Mouse (Mus musculus): ENCODE results near the gene Izumo3. TPM values are rescaled to one million over a fixed set of nuclear protein-coding genes. Genes with fewer than 3 reads are reported as not detected.

Izumo3 gene
- total and polyA plus RNA-seq, 3 experiments: not detected

DNA sequence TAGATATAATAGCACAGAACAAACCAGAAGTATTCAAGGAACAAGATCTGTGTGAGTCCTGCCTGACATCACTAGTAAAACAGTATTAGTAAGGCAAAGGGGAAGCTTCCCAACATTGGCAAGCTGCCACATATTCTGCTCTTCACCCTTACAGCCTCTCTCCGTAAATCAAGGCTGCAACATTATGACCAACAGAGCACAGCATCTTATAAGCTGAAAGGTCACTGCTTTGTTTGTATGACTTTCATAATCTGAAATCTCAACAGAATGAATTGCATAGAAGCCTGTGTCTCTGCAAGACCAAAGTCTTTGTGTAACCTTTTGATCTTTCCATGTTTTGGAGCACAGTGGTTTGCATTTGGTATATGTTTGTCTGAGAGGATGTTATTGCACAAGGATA, 51.1 kb downstream of the Izumo3 start:
- H3K36me3 ChIP-seq (ENCODE audit: control insufficient read depth in 1 of 2, insufficient read depth in 2 of 2, low read length in 2 of 2): no peaks in the 10 kb centered on the region
- H3K27me3 ChIP-seq (ENCODE audit: control insufficient read depth in 1 of 2, insufficient read depth in 2 of 2, low read length in 2 of 2): no peaks in the 10 kb centered on the region
- H3K79me2 ChIP-seq (ENCODE audit: control insufficient read depth, insufficient read depth, low read length, poor library complexity): no peaks in the 10 kb centered on the region
- TF ChIP-seq MEF2A (IDR thresholded peaks at IDR 0.05; ENCODE audit: extremely low read depth, insufficient replicate concordance, low read depth, low read length, poor library complexity, severe bottlenecking): no peak
- TF ChIP-seq SIN3A (IDR thresholded peaks at IDR 0.05; ENCODE audit: low read length): no peak
- no peak for TF ChIP-seq EP300 (IDR thresholded peaks at IDR 0.05; ENCODE audit: low read depth in 1 of 2, low read length in 2 of 2)
- no peak for TF ChIP-seq CTCF (IDR thresholded peaks at IDR 0.05 in 2 of 3, conservative IDR thresholded peaks at IDR 0.05 in 1 of 3; ENCODE audit: control insufficient read depth in 1 of 3, insufficient read depth in 1 of 3, low read depth in 2 of 3, low read length in 3 of 3, poor library complexity in 1 of 3, severe bottlenecking in 1 of 3)
- TF ChIP-seq ETS1 (IDR thresholded peaks at IDR 0.05; ENCODE audit: low read depth, low read length): no peak
- no peak for TF ChIP-seq SMC3 (IDR thresholded peaks at IDR 0.05; ENCODE audit: low read depth, low read length)
- no peak for TF ChIP-seq MXI1 (IDR thresholded peaks at IDR 0.05; ENCODE audit: low read depth, low read length)
- TF ChIP-seq MYC (IDR thresholded peaks at IDR 0.05; ENCODE audit: low read depth, low read length): no peak
- TF ChIP-seq MAFK (IDR thresholded peaks at IDR 0.05; ENCODE audit: borderline replicate concordance, low read depth, low read length): no peak
- no peak for TF ChIP-seq ZNF384 (IDR thresholded peaks at IDR 0.05; ENCODE audit: low read depth, low read length)
- no peak for TF ChIP-seq HCFC1 (IDR thresholded peaks at IDR 0.05; ENCODE audit: low read depth, low read length)
- TF ChIP-seq POLR2A (IDR thresholded peaks at IDR 0.05; ENCODE audit: control insufficient read depth in 1 of 2, insufficient read depth in 1 of 2, low read depth in 1 of 2, low read length in 2 of 2, poor library complexity in 1 of 2): no peak
- TF ChIP-seq RCOR1 (IDR thresholded peaks at IDR 0.05; ENCODE audit: low read depth, low read length): no peak
- no peak for TF ChIP-seq MYB (IDR thresholded peaks at IDR 0.05; ENCODE audit: low read depth, low read length)
- TF ChIP-seq RAD21 (IDR thresholded peaks at IDR 0.05; ENCODE audit: low read depth, low read length): no peak
- TF ChIP-seq ZMIZ1 (IDR thresholded peaks at IDR 0.05; ENCODE audit: low read depth, low read length): no peak
- DNase-seq (ENCODE audit: low read depth, low spot score): peak; percentile 57
- no peaks in the 10 kb centered on the region for H3K9me3 ChIP-seq (replicated peaks; ENCODE audit: insufficient read depth, low read length)
- H3K4me1 ChIP-seq (ENCODE audit: control insufficient read depth in 1 of 2, insufficient read depth in 2 of 2, low read length in 2 of 2): no peaks in the 10 kb centered on the region
- no peak overlapping the region for H3K27ac ChIP-seq (ENCODE audit: control insufficient read depth, low read depth, low read length)
- no peak overlapping the region for H3K4me3 ChIP-seq (ENCODE audit: control insufficient read depth in 1 of 2, insufficient read depth in 1 of 2, low read depth in 2 of 2, low read length in 2 of 2)
- H3K9ac ChIP-seq (ENCODE audit: control insufficient read depth, low read depth, low read length, poor library complexity, severe bottlenecking): no peak overlapping the region

Other genes with a start within 250 kb of the Izumo3 start
- gene Gm12666, start 44.5 kb upstream of the Izumo3 start, total RNA-seq (2012; rRNA removed): not detected in 2 replicates
- under 1 TPM in 1 of 2 experiments, not detected in 1; 0.28 TPM for gene Gm12666, start 44.5 kb upstream of the Izumo3 start, polyA plus RNA-seq (2012; ENCODE audit: insufficient read depth in 1 of 2, insufficient read length in 2 of 2, low read depth in 1 of 2, low replicate concordance in 2 of 2, missing spikeins in 1 of 2)

Data from MEL (cell line).